ENCODE assay signal across 8 mouse cellular contexts in the genomic region with DNA sequence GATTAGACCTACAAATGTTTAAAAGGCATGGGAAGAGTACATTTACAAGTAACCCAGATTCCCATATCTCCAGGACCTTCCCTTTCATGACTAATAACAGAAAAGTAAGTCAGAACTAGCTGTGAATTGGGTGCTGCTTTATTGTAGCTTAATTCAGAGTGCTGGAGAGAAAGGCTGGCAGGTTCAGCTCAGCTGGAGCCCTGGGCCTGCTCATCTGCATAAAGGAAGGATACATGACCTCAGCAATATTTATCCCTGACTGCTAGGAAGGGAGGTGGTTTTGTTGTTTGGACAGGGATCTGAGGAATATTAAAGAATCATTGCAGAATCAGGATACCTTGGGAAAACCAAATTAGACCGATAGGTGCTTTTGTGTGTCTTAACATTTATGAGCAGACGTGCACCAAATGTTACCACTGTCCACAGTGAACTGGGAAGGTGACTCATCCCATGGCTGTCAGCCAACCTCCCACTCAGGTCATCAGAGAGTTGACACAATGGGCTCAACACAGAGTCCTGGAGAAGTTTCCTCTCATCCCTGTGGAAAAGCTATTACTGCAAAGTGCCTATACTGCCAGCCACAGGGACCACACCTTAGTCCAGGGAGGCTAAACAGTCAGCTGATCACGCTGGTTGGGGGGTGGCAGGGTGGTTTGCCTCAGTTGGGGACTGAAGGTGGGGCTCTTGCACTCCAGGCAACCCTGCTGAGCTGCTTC.
A peak's percentile ranks its signal among the peaks of the same experiment; 100 is the strongest.
DNase-seq lines count a peak whose midpoint lies in the region; ATAC-seq and TF ChIP-seq lines count a peak whose summit lies in the region.

No protein-coding gene starts in this region.

- H3K4me1 ChIP-seq in liver, embryonic 16.5 days (ENCODE audit: control insufficient read depth, low read depth, low read length) = no peaks in the 10 kb centered on the region
- H3K4me1 ChIP-seq in liver, embryonic 11.5 days (replicated peaks; ENCODE audit: control insufficient read depth, insufficient read depth, low read length) = no peaks in the 10 kb centered on the region
- peaks cover 8% of the 10 kb centered on the region for H3K4me1 ChIP-seq in heart, embryonic 13.5 days
- H3K4me1 ChIP-seq in stomach, embryonic 15.5 days = 0 out of 2 replicates have a peak, but pooled peaks cover 4% of the 10 kb centered on the region
- H3K4me1 ChIP-seq in intestine, postnatal 0 days (replicated peaks; ENCODE audit: control insufficient read depth, insufficient read depth, low read length) = no peaks in the 10 kb centered on the region

- TF ChIP-seq CTCF in intestine, postnatal 0 days (IDR thresholded peaks at IDR 0.05; ENCODE audit: low read depth) = no peak

- H3K27ac ChIP-seq in liver, embryonic 16.5 days (ENCODE audit: low read length) = no peak overlapping the region
- no peak overlapping the region for H3K27ac ChIP-seq in liver, embryonic 11.5 days (ENCODE audit: low read depth, low read length)
- H3K27ac ChIP-seq in heart, embryonic 13.5 days (replicated peaks) = no peak overlapping the region; the same call in 1 of the 2 replicates
- no peak overlapping the region for H3K27ac ChIP-seq in stomach, embryonic 15.5 days
- no peak overlapping the region for H3K27ac ChIP-seq in intestine, postnatal 0 days (ENCODE audit: low read depth, low read length)

- H3K9ac ChIP-seq in liver, embryonic 16.5 days (ENCODE audit: low read depth, low read length) = no peak overlapping the region
- H3K9ac ChIP-seq in liver, embryonic 11.5 days (ENCODE audit: low read depth, low read length) = no peak overlapping the region
- H3K9ac ChIP-seq in heart, embryonic 13.5 days = no peak overlapping the region
- no peak overlapping the region for H3K9ac ChIP-seq in stomach, embryonic 15.5 days
- no peak overlapping the region for H3K9ac ChIP-seq in intestine, postnatal 0 days (ENCODE audit: low read depth, low read length)

- peak; percentile 83 for ATAC-seq in liver, embryonic 16.5 days (ENCODE audit: low read depth)
- ATAC-seq in liver, embryonic 11.5 days (replicated peaks; ENCODE audit: low FRiP score) = no peak
- ATAC-seq in heart, embryonic 13.5 days (ENCODE audit: extremely low read depth, insufficient number of reproducible peaks, low FRiP score, low TSS enrichment) = peak; percentile 51; the same call in 1 of the 2 replicates
- ATAC-seq in stomach, embryonic 15.5 days (ENCODE audit: insufficient read depth, low FRiP score, low read depth) = peak; percentile 18; the same call in 1 of the 2 replicates
- no peak for ATAC-seq in intestine, postnatal 0 days

- H3K9me3 ChIP-seq in liver, embryonic 16.5 days (replicated peaks; ENCODE audit: control insufficient read depth, low read length) = no peaks in the 10 kb centered on the region
- H3K9me3 ChIP-seq in liver, embryonic 11.5 days (ENCODE audit: control insufficient read depth, low read length) = no peaks in the 10 kb centered on the region
- no peaks in the 10 kb centered on the region for H3K9me3 ChIP-seq in heart, embryonic 13.5 days
- no peaks in the 10 kb centered on the region for H3K9me3 ChIP-seq in stomach, embryonic 15.5 days
- H3K9me3 ChIP-seq in intestine, postnatal 0 days (ENCODE audit: control insufficient read depth) = no peaks in the 10 kb centered on the region

- DNase-seq in liver, embryonic 11.5 days (ENCODE audit: low spot score) = no peak
- peak; percentile 44 for DNase-seq in cerebellum, adult 11-12 months
- DNase-seq in thymus, postnatal 4 days = no peak
- no peak for DNase-seq in frontal cortex, postnatal 25 days (ENCODE audit: low spot score in 2 of 2)

- H3K4me2 ChIP-seq in liver, embryonic 16.5 days (ENCODE audit: low read depth, low read length) = no peak overlapping the region
- H3K4me2 ChIP-seq in liver, embryonic 11.5 days = no peak overlapping the region
- H3K4me2 ChIP-seq in heart, embryonic 13.5 days = no peak overlapping the region
- H3K4me2 ChIP-seq in stomach, embryonic 15.5 days = no peak overlapping the region
- no peak overlapping the region for H3K4me2 ChIP-seq in intestine, postnatal 0 days (replicated peaks; ENCODE audit: low read depth)

- WGBS in liver, embryonic 16.5 days (ENCODE audit: insufficient replicate concordance) = 40% methylated on average over 3 of the region's 3 CpGs
- WGBS in liver, embryonic 11.5 days = 64% methylated on average over 3 of the region's 3 CpGs
- 35% methylated on average over 3 of the region's 3 CpGs for WGBS in heart, embryonic 13.5 days
- WGBS in stomach, embryonic 15.5 days = 54% methylated on average over 3 of the region's 3 CpGs
- WGBS in intestine, postnatal 0 days = 50% methylated on average over 3 of the region's 3 CpGs

- no peaks in the 10 kb centered on the region for H3K36me3 ChIP-seq in liver, embryonic 16.5 days (ENCODE audit: control insufficient read depth, insufficient read depth)
- H3K36me3 ChIP-seq in liver, embryonic 11.5 days (ENCODE audit: control insufficient read depth, insufficient read depth, low read length) = no peaks in the 10 kb centered on the region
- no peaks in the 10 kb centered on the region for H3K36me3 ChIP-seq in heart, embryonic 13.5 days
- H3K36me3 ChIP-seq in stomach, embryonic 15.5 days = no peaks in the 10 kb centered on the region
- H3K36me3 ChIP-seq in intestine, postnatal 0 days (ENCODE audit: control insufficient read depth, insufficient read depth) = no peaks in the 10 kb centered on the region

- no peaks in the 10 kb centered on the region for H3K27me3 ChIP-seq in liver, embryonic 16.5 days (ENCODE audit: control insufficient read depth, insufficient read depth, low read depth, low read length)
- H3K27me3 ChIP-seq in liver, embryonic 11.5 days (replicated peaks; ENCODE audit: control insufficient read depth, insufficient read depth, low read length) = no peaks in the 10 kb centered on the region
- no peaks in the 10 kb centered on the region for H3K27me3 ChIP-seq in heart, embryonic 13.5 days (replicated peaks)
- no peaks in the 10 kb centered on the region for H3K27me3 ChIP-seq in stomach, embryonic 15.5 days (replicated peaks)
- no peaks in the 10 kb centered on the region for H3K27me3 ChIP-seq in intestine, postnatal 0 days (replicated peaks; ENCODE audit: control insufficient read depth, insufficient read depth, low read length)

- no peak overlapping the region for H3K4me3 ChIP-seq in liver, embryonic 16.5 days (ENCODE audit: low read depth, low read length)
- H3K4me3 ChIP-seq in liver, embryonic 11.5 days (ENCODE audit: low read depth, low read length) = no peak overlapping the region
- no peak overlapping the region for H3K4me3 ChIP-seq in heart, embryonic 13.5 days
- H3K4me3 ChIP-seq in stomach, embryonic 15.5 days (replicated peaks) = no peak overlapping the region
- H3K4me3 ChIP-seq in intestine, postnatal 0 days (ENCODE audit: low read depth, low read length) = no peak overlapping the region

Comparison
In these comparisons a context has a peak if more than half of its experiments do, and no peak if none do; other contexts are left out.
1. ATAC-seq: peak in liver, embryonic 16.5 days (single experiment), heart, embryonic 13.5 days (single experiment) and stomach, embryonic 15.5 days (single experiment); none in liver, embryonic 11.5 days (single experiment) and intestine, postnatal 0 days (single experiment).